Mouse (Mus musculus) effector memory CD4-positive, alpha-beta T cell, adult 7 months (primary cell): Measurements from ENCODE around the gene Nt5m. TPM values are rescaled to one million over a fixed set of nuclear protein-coding genes. Genes with fewer than 3 reads are reported as not detected.

Source experiments
- polyA plus RNA-seq: library from polyadenylated mRNA; unstranded; fragments of 100-300 nt; shearing (Covaris generic); gene quantifications from one replicate; pipeline ENCODE4 v1.2.1, GENCODE M21; 2017

Nt5m gene
- 10.1 TPM for polyA plus RNA-seq

DNA sequence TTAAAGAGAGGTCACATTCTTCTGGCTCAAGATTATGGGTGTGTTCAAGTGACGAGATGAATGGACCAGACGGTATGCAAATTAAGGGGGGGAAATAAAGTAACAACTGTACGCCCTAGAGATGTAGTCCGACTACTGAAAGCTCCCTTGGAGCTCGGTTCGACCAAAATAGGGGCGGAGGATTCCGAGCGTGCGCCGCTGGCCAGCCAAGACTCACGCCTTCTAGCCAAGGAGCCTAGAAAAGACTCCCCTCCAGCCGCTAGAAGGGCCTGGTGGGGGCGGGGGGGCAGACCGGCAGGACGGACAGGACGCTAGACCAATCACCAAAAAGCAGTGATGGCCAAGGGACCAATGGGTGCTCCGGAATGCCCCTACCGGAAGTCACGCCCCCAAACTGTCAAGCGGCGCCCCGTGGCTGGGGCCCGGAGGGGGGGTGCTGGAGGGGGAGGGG lies at the start of gene Nt5m:
Gene Nt5m, plus strand, starts transcription at position 440 of the 451 bp plus-strand sequence.

GRCm38 (mm10) chr11:59809670-59810474 lies 29.4 kb upstream of the Nt5m start, which contains the start of gene Flcn:
Gene Flcn (minus strand): TSS chr11:59810016.

DNA sequence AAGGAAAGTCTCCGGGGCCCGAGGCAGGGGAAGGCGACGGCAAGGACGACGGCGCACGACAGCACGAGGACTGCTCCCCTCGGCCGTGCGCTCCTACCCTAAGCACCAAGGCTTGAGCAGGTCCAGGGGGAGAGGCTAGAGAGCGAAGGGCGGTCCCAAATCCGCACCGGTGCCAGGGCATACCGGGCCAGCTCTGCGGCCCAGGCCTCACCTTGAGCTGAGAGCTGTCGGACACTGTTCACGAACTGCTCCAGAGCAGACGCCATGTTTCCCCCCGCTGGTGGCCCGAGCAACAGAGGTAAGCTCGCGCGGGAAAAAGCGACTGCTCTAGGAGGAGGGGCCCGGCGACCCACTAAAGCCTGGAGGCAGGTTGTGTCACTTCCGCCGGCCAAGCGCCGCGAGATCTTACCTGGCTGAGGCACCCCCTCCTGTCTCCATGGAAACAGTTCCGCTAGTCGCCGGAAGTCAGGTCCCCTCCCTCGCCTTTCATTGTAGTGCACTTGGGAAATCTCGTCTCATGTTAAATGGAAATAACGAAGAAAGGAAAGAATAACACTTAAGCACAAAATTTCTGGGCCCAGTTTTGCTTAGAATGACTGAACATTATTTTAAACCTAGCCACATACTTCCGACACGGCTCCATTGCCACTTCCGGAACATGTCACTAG lies 346 bp downstream of the Nt5m start, which contains the start of gene Cops3:
Gene Cops3, minus strand, starts transcription at position 380 of the 668 bp plus-strand sequence.

Other genes starting within 250 kb of the Nt5m start
- not detected for gene Olfr223, start 246.2 kb upstream of the Nt5m start, polyA plus RNA-seq
- 76.8 TPM for gene Mprip, start 178.1 kb upstream of the Nt5m start, polyA plus RNA-seq
- gene Pld6, start 51.8 kb upstream of the Nt5m start, polyA plus RNA-seq: not detected
- 41.1 TPM for gene Flcn, start 29.4 kb upstream of the Nt5m start, polyA plus RNA-seq
- gene Cops3, start 391 bp downstream of the Nt5m start, polyA plus RNA-seq: 82.9 TPM
- 7.7 TPM for gene Med9, start 108.8 kb downstream of the Nt5m start, polyA plus RNA-seq
- 1.2 TPM for gene Rasd1, start 125.5 kb downstream of the Nt5m start, polyA plus RNA-seq
- 2.9 TPM for gene Pemt, start 207.0 kb downstream of the Nt5m start, polyA plus RNA-seq